Mouse (Mus musculus) CH12.LX (cell line): ENCODE data around the gene Gpr33. TPM values are rescaled to one million over a fixed set of nuclear protein-coding genes. Genes with fewer than 3 reads are reported as not detected.
A peak's percentile ranks its signal among the peaks of the same experiment; 100 is the strongest.

Experiments used
- DNase-seq: peaks from one replicate; pipeline ENCODE4 v3.0.0-alpha.2; 2013; ENCODE audit errors: extremely low read depth
- H3K27ac ChIP-seq: 2 replicates; pipeline ENCODE4 v1.5.1; 2012; ENCODE audit warnings: low read depth, mild to moderate bottlenecking, control low read depth, moderate library complexity; ENCODE audit not compliant: insufficient read depth
- H3K27me3 ChIP-seq: replicated peaks from 2 replicates; pipeline ENCODE3; 2012; ENCODE audit warnings: inconsistent platforms
- H3K36me3 ChIP-seq, 2 experiments: replicated peaks in 1 of 2; 2 replicates each; pipeline versions ENCODE3 to v1.6.1; 2012; ENCODE audit warnings: inconsistent platforms in 1 of 2, low read length in 1 of 2, mild to moderate bottlenecking in 1 of 2, mixed read lengths in 1 of 2, moderate library complexity in 1 of 2; ENCODE audit not compliant: control insufficient read depth in 1 of 2, insufficient read depth in 1 of 2
- H3K4me1 ChIP-seq, 2 experiments: 2 replicates each; pipeline ENCODE4 v1.6.1; 2012; ENCODE audit warnings: inconsistent platforms in 1 of 2, moderate library complexity in 1 of 2; ENCODE audit not compliant: insufficient read depth in 2 of 2, control insufficient read depth in 1 of 2
- H3K4me2 ChIP-seq: 2 replicates; pipeline ENCODE4 v1.6.1; 2012; ENCODE audit warnings: low read depth, mild to moderate bottlenecking, control low read depth; ENCODE audit not compliant: poor library complexity, insufficient read depth, severe bottlenecking
- H3K4me3 ChIP-seq, 3 experiments: fragments of 150-350 bp in 1 of 3; sonication (generic) in 1 of 3; replicated peaks in 1 of 3; 2 replicates each; pipeline versions ENCODE3 to v1.5.1; 2011 to 2012; ENCODE audit warnings: low read depth in 2 of 3, low read length in 2 of 3, mild to moderate bottlenecking in 2 of 3, moderate library complexity in 2 of 3, control low read depth in 1 of 3, improper control_type of control experiment in 1 of 3, inconsistent platforms in 1 of 3, mixed read lengths in 1 of 3; ENCODE audit not compliant: poor library complexity in 1 of 3
- H3K79me2 ChIP-seq: replicated peaks from 2 replicates; pipeline ENCODE4 v1.6.1; 2012; ENCODE audit warnings: mild to moderate bottlenecking, moderate library complexity; ENCODE audit not compliant: control insufficient read depth, poor library complexity, insufficient read depth, severe bottlenecking; ENCODE audit errors: extremely low read depth
- H3K9ac ChIP-seq: 2 replicates; pipeline ENCODE4 v1.6.1; 2012; ENCODE audit warnings: low read depth, mild to moderate bottlenecking, control low read depth, moderate library complexity; ENCODE audit not compliant: insufficient read depth
- H3K9me3 ChIP-seq: replicated peaks from 2 replicates; pipeline ENCODE3; 2012; ENCODE audit warnings: low read length, inconsistent platforms, mixed read lengths
- BHLHE40 ChIP-seq: IDR thresholded peaks from 2 replicates; pipeline ENCODE4 v1.6.1; 2011; ENCODE audit warnings: mild to moderate bottlenecking, low read depth, low read length, improper control_type of control experiment
- CHD1 ChIP-seq: IDR thresholded peaks from 2 replicates; pipeline ENCODE4 v1.6.1; 2012; ENCODE audit warnings: low read depth, low read length, improper control_type of control experiment, inconsistent platforms
- CHD2 ChIP-seq: IDR thresholded peaks from 2 replicates; pipeline ENCODE4 v1.6.1; 2011; ENCODE audit warnings: low read length, improper control_type of control experiment
- CTCF ChIP-seq, 2 experiments: IDR thresholded peaks in 1 of 2; conservative IDR thresholded peaks in 1 of 2; 2 replicates each; pipeline ENCODE4 v1.5.1; 2011 to 2012; ENCODE audit warnings: low read depth in 2 of 2, low read length in 2 of 2, improper control_type of control experiment in 1 of 2, inconsistent platforms in 1 of 2, mild to moderate bottlenecking in 1 of 2, moderate library complexity in 1 of 2
- E2F4 ChIP-seq: IDR thresholded peaks from 2 replicates; pipeline ENCODE4 v1.6.1; 2011; ENCODE audit warnings: low read depth, low read length, improper control_type of control experiment; ENCODE audit not compliant: insufficient replicate concordance
- ELF1 ChIP-seq: IDR thresholded peaks from 2 replicates; pipeline ENCODE4 v1.6.1; 2014; ENCODE audit warnings: low read depth, mild to moderate bottlenecking, inconsistent platforms, low read length, improper control_type of control experiment
- EP300 ChIP-seq: IDR thresholded peaks from 2 replicates; pipeline ENCODE4 v1.6.1; 2011; ENCODE audit warnings: low read length, improper control_type of control experiment
- ETS1 ChIP-seq: conservative IDR thresholded peaks from 2 replicates; pipeline ENCODE4 v1.6.1; 2012; ENCODE audit warnings: low read depth, mild to moderate bottlenecking, inconsistent platforms, low read length, improper control_type of control experiment, moderate library complexity
- GABPA ChIP-seq: IDR thresholded peaks from 2 replicates; pipeline ENCODE4 v1.6.1; 2012; ENCODE audit warnings: low read depth, low read length, improper control_type of control experiment, inconsistent platforms; ENCODE audit not compliant: insufficient replicate concordance
- HCFC1 ChIP-seq: IDR thresholded peaks from 2 replicates; pipeline ENCODE4 v1.6.1; 2012; ENCODE audit warnings: low read depth, mild to moderate bottlenecking, inconsistent platforms, low read length, improper control_type of control experiment
- IRF4 ChIP-seq: IDR thresholded peaks from 2 replicates; pipeline ENCODE4 v1.6.1; 2014; ENCODE audit warnings: low read depth, mild to moderate bottlenecking, inconsistent platforms, low read length, improper control_type of control experiment
- JUN ChIP-seq: IDR thresholded peaks from 2 replicates; pipeline ENCODE4 v1.6.1; 2011; ENCODE audit warnings: low read depth, mild to moderate bottlenecking, low read length, improper control_type of control experiment, moderate library complexity; ENCODE audit not compliant: insufficient read depth
- JUND ChIP-seq: conservative IDR thresholded peaks from 2 replicates; pipeline ENCODE4 v1.6.1; 2011; ENCODE audit warnings: low read depth, low read length, improper control_type of control experiment
- KAT2A ChIP-seq: IDR thresholded peaks from 2 replicates; pipeline ENCODE4 v1.6.1; 2012; ENCODE audit warnings: low read length, improper control_type of control experiment, inconsistent platforms; ENCODE audit not compliant: insufficient replicate concordance
- MAFK ChIP-seq: IDR thresholded peaks from 2 replicates; pipeline ENCODE4 v1.6.1; 2011; ENCODE audit warnings: low read length, improper control_type of control experiment; ENCODE audit not compliant: insufficient replicate concordance
- MAX ChIP-seq: IDR thresholded peaks from 2 replicates; pipeline ENCODE4 v1.6.1; 2011; ENCODE audit warnings: low read length, improper control_type of control experiment
- MAZ ChIP-seq: IDR thresholded peaks from 2 replicates; pipeline ENCODE4 v1.6.1; 2012; ENCODE audit warnings: low read depth, mild to moderate bottlenecking, inconsistent platforms, low read length, improper control_type of control experiment, moderate library complexity
- MEF2A ChIP-seq: IDR thresholded peaks from 2 replicates; pipeline ENCODE4 v1.6.1; 2014; ENCODE audit warnings: low read depth, mild to moderate bottlenecking, inconsistent platforms, low read length, improper control_type of control experiment, borderline replicate concordance
- MXI1 ChIP-seq: IDR thresholded peaks from 2 replicates; pipeline ENCODE4 v1.6.1; 2011; ENCODE audit warnings: mild to moderate bottlenecking, low read depth, low read length, improper control_type of control experiment
- MYC ChIP-seq: IDR thresholded peaks from 2 replicates; pipeline ENCODE4 v1.6.1; 2011; ENCODE audit warnings: low read depth, mild to moderate bottlenecking, improper control_type of control experiment, low read length
- NELFE ChIP-seq: IDR thresholded peaks from 2 replicates; pipeline ENCODE4 v1.6.1; 2011; ENCODE audit warnings: low read depth, low read length, improper control_type of control experiment
- NRF1 ChIP-seq: IDR thresholded peaks from 2 replicates; pipeline ENCODE4 v1.6.1; 2014; ENCODE audit warnings: low read depth, mild to moderate bottlenecking, inconsistent platforms, low read length, improper control_type of control experiment, moderate library complexity
- PAX5 ChIP-seq: IDR thresholded peaks from 2 replicates; pipeline ENCODE4 v1.6.1; 2012; ENCODE audit warnings: low read length, inconsistent platforms, mixed read lengths
- POLR2A ChIP-seq: IDR thresholded peaks from 2 replicates; pipeline ENCODE4 v1.6.1; 2011; ENCODE audit warnings: low read depth, mild to moderate bottlenecking, improper control_type of control experiment, low read length
- POLR2AphosphoS2 ChIP-seq: IDR thresholded peaks from 2 replicates; pipeline ENCODE4 v1.6.1; 2011; ENCODE audit warnings: low read depth, low read length, improper control_type of control experiment
- RAD21 ChIP-seq: IDR thresholded peaks from 2 replicates; pipeline ENCODE4 v1.6.1; 2011; ENCODE audit warnings: low read depth, mild to moderate bottlenecking, low read length, improper control_type of control experiment, moderate library complexity
- RCOR1 ChIP-seq: conservative IDR thresholded peaks from 2 replicates; pipeline ENCODE4 v1.6.1; 2012; ENCODE audit warnings: low read depth, mild to moderate bottlenecking, inconsistent platforms, low read length, improper control_type of control experiment
- SIN3A ChIP-seq: IDR thresholded peaks from 2 replicates; pipeline ENCODE4 v1.6.1; 2012; ENCODE audit warnings: low read length, improper control_type of control experiment, inconsistent platforms
- SMC3 ChIP-seq: IDR thresholded peaks from 2 replicates; pipeline ENCODE4 v1.6.1; 2011; ENCODE audit warnings: low read depth, low read length, improper control_type of control experiment
- TBP ChIP-seq: conservative IDR thresholded peaks from 2 replicates; pipeline ENCODE4 v1.6.1; 2011; ENCODE audit warnings: low read depth, low read length, improper control_type of control experiment
- TCF12 ChIP-seq: IDR thresholded peaks from 2 replicates; pipeline ENCODE4 v1.6.1; 2014; ENCODE audit warnings: low read depth, mild to moderate bottlenecking, inconsistent platforms, low read length, improper control_type of control experiment
- UBTF ChIP-seq: IDR thresholded peaks from 2 replicates; pipeline ENCODE4 v1.6.1; 2012; ENCODE audit warnings: low read depth, mild to moderate bottlenecking, inconsistent platforms, low read length, improper control_type of control experiment, moderate library complexity
- USF1 ChIP-seq: IDR thresholded peaks from 2 replicates; pipeline ENCODE4 v1.6.1; 2014; ENCODE audit warnings: low read depth, mild to moderate bottlenecking, inconsistent platforms, low read length, improper control_type of control experiment
- USF2 ChIP-seq: conservative IDR thresholded peaks from 2 replicates; pipeline ENCODE4 v1.6.1; 2011; ENCODE audit warnings: low read depth, low read length, improper control_type of control experiment
- ZC3H11A ChIP-seq: IDR thresholded peaks from 2 replicates; pipeline ENCODE4 v1.6.1; 2012; ENCODE audit warnings: low read depth, mild to moderate bottlenecking, inconsistent platforms, low read length, improper control_type of control experiment
- ZKSCAN1 ChIP-seq: IDR thresholded peaks from 2 replicates; pipeline ENCODE4 v1.6.1; 2012; ENCODE audit warnings: low read depth, inconsistent platforms, low read length, improper control_type of control experiment, borderline replicate concordance
- ZMIZ1 ChIP-seq: IDR thresholded peaks from 2 replicates; pipeline ENCODE4 v1.6.1; 2012; ENCODE audit warnings: low read depth, mild to moderate bottlenecking, inconsistent platforms, low read length, improper control_type of control experiment
- ZNF384 ChIP-seq: IDR thresholded peaks from 2 replicates; pipeline ENCODE4 v1.6.1; 2012; ENCODE audit warnings: low read depth, low read length, improper control_type of control experiment, inconsistent platforms
- dilution Hi-C: fragments of 300-500 bp; cut with MboI; formaldehyde crosslinking; loops from 2 replicates; pipeline ENCODE4 v1.14.3; 2020; ENCODE audit warnings: low sequenced_read_pairs; ENCODE audit not compliant: extremely low pct_unique_long_range_greater_than_20kb, extremely low pct_ligation_motif_present
- in situ Hi-C: fragments of 300-500 bp; cut with MboI; formaldehyde crosslinking; loops from 3 replicates; pipeline ENCODE4 v1.14.3; 2019; ENCODE audit warnings: low sequenced_read_pairs, low pct_ligation_motif_present, low pct_unique_long_range_greater_than_20kb, mixed read lengths
- polyA plus RNA-seq: library from polyadenylated mRNA; unstranded; fragments of >175 nt; gene quantifications from 2 replicates; pipeline ENCODE4 v1.2.1, GENCODE M21; 2012; ENCODE audit warnings: low read depth; ENCODE audit not compliant: insufficient read length
- total RNA-seq, 2 experiments: library from RNA; depleted of rRNA; stranded (reverse); fragments of 300-350 nt in 1 of 2; fragments of >200 nt in 1 of 2; gene quantifications; 2 replicates each; pipeline ENCODE4 v1.2.3; 2012 to 2014

The Gpr33 gene
- total and polyA plus RNA-seq, 3 experiments: not detected

DNA sequence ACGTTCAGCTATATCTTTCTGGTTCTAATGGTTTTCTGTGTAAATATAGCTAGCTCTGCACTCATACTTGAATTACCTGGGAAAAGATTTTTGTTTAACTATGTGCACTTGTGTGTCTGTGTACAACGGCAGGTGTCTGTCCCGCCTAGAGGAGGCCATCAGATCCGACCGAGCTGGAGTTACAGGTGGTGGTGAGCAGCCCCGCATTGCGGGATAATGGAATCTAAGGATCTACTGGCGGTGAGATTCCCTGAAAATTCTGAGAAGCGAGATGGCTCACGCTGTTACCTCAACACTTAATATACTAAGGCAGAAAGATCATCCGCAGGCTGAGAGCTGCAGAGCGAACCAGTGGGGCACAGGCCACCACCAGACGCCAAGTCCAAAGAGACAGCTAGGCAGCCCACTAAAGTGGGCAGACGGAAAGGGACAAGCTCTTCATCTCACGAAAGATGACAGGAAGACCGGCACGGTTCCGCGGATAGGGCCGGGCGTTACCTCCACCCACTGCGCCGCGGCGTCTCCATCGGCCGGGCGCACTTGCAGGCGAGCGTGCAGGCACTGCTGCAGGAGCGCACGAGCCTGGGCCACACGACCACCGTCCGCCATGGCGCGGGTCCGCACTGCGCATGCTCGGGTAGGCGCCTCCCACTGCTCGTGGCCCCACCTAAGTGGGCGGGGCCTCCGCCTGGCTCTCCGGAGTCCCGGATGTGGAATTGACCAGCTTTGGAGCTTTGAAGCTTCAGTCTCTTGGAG, 21.8 kb downstream of the Gpr33 start, which contains the start of gene Dtd2:
TSS of gene Dtd2 (minus strand) at position 625 of the 756 bp plus-strand sequence.
- dilution Hi-C loops: no loop called here

GRCm38 (mm10) chr12:52002746-52003145, 25.1 kb downstream of the Gpr33 start:
- Histone ChIP-seq H3K9me3 (no peaks in the 10 kb centered on the region), H3K79me2 (peaks cover 4% of the 10 kb centered on the region; the same call in 1 of the 2 replicates), H3K4me1 (peaks cover 9 to 34% of the 10 kb centered on the region in 2 experiments), H3K36me3 (peaks cover 23 to 41% of the 10 kb centered on the region in 2 experiments), H3K4me2 (peak overlapping the region; percentile 74), H3K27me3 (no peaks in the 10 kb centered on the region), H3K4me3 (peak overlapping the region in 1 of 3 experiments; percentile 2), H3K9ac (peak overlapping the region; percentile 55), H3K27ac (peak overlapping the region; percentile 16; the same call in 1 of the 2 replicates)
- dilution Hi-C loops: no loop called here
- in situ Hi-C loops: loop anchor here (25.0 kb wide), 1 partner anchor 835 kb away; no protein-coding TSS in a partner anchor
- peak; percentile 54 for DNase-seq
- TF ChIP-seq JUND: no peak
- peak; percentile 27 for TF ChIP-seq ETS1
- peak; percentile 44; the same call in 1 of the 2 replicates for TF ChIP-seq SIN3A
- no peak for TF ChIP-seq HCFC1
- no peak for TF ChIP-seq MEF2A
- TF ChIP-seq UBTF: no peak
- 0 out of 2 replicates have a peak, but pooled peaks have one; percentile 35 for TF ChIP-seq MYC
- no peak for TF ChIP-seq ZKSCAN1
- peak; percentile 12; the same call in 1 of the 2 replicates for TF ChIP-seq BHLHE40
- TF ChIP-seq MAFK: no peak
- peak; percentile 51 for TF ChIP-seq EP300
- TF ChIP-seq KAT2A: no peak
- TF ChIP-seq USF2: no peak
- TF ChIP-seq JUN: no peak

More for the DNA sequence above, 21.8 kb downstream of the Gpr33 start, which contains the start of gene Dtd2:
- TF ChIP-seq IRF4 (no peak), MAFK (no peak), BHLHE40 (peak; percentile 53), MYC (no peak; the same call in 1 of the 2 replicates), EP300 (no peak), NRF1 (peak; percentile 100), MXI1 (peak; percentile 68; the same call in 1 of the 2 replicates), TBP (peak; percentile 75; the same call in 1 of the 2 replicates), SMC3 (no peak), HCFC1 (peak; percentile 55; the same call in 1 of the 2 replicates), KAT2A (no peak), POLR2AphosphoS2 (peak; percentile 73; the same call in 1 of the 2 replicates), CHD2 (no peak), GABPA (no peak), MEF2A (no peak), MAX (peak; percentile 45; the same call in 1 of the 2 replicates), CHD1 (no peak), ETS1 (no peak), CTCF (conservative IDR thresholded peaks at IDR 0.05 in 1 of 2, IDR thresholded peaks at IDR 0.05 in 1 of 2; ENCODE audit: low read depth in 2 of 2, low read length in 2 of 2) (no peak), JUND (no peak), ZKSCAN1 (no peak), JUN (no peak), MAZ (no peak), USF2 (no peak), RAD21 (no peak), NELFE (peak; percentile 97), ELF1 (peak; percentile 66), ZC3H11A (no peak), PAX5 (no peak), ZNF384 (no peak), E2F4 (no peak), UBTF (peak; percentile 77; the same call in 1 of the 2 replicates), RCOR1 (no peak), USF1 (no peak), TCF12 (peak; percentile 93), POLR2A (peak; percentile 97), SIN3A (peak; percentile 45; the same call in 1 of the 2 replicates), ZMIZ1 (peak; percentile 88)
- no peak within 1 kb of the TSS for H3K27ac ChIP-seq
- peak within 1 kb of the TSS; percentile 78 for H3K4me2 ChIP-seq
- H3K27me3 ChIP-seq: no peaks in the 10 kb centered on the region
- peak within 1 kb of the TSS; percentile 82 to 97 (median 88) for H3K4me3 ChIP-seq
- in situ Hi-C loops: loop anchor here (25.0 kb wide), 1 partner anchor 831 kb away; no protein-coding TSS in a partner anchor
- peaks cover 9 to 34% of the 10 kb centered on the region in 2 experiments for H3K4me1 ChIP-seq
- peak within 1 kb of the TSS; percentile 50 for H3K9ac ChIP-seq
- H3K9me3 ChIP-seq: no peaks in the 10 kb centered on the region
- H3K79me2 ChIP-seq: peaks cover 4% of the 10 kb centered on the region; the same call in 1 of the 2 replicates
- H3K36me3 ChIP-seq: peaks cover 8 to 13% of the 10 kb centered on the region in 2 experiments
- peak; percentile 89 for DNase-seq
